Mouse (Mus musculus): ENCODE results near the gene Ncor1.

Ncor1 gene

GRCm38 (mm10) chr11:62269097-62269496, 189.2 kb downstream of the Ncor1 start:
- DNase-seq (ENCODE audit: low read depth in 2 of 2, low spot score in 2 of 2), result no peak

GRCm38 (mm10) chr11:62268381-62268780, 190.0 kb downstream of the Ncor1 start:
- DNase-seq (ENCODE audit: low read depth in 2 of 2, low spot score in 2 of 2), result no peak

GRCm38 (mm10) chr11:62266466-62267214, 191.7 kb downstream of the Ncor1 start:
- no peak for DNase-seq (ENCODE audit: low read depth in 2 of 2, low spot score in 2 of 2)
